Mouse (Mus musculus) hindbrain, postnatal 0 days (tissue): ENCODE results near the gene Slc43a2. TPM values are rescaled to one million over a fixed set of nuclear protein-coding genes. Genes with fewer than 3 reads are reported as not detected.
"Not testable (repeated sequence)": the region's sequence is repeated elsewhere in the genome, so short reads cannot be mapped to it uniquely, and the experiment has no call there.

ENCODE experiments used
- ATAC-seq: fragments of 200-750 bp; cut with Nextera tagmentation; 2 replicates; pipeline ENCODE4 v1.8.0; 2017; ENCODE audit warnings: mild to moderate bottlenecking, moderate TSS enrichment, moderate library complexity
- DNase-seq: peaks from one replicate; pipeline ENCODE4 v3.0.0-alpha.2; 2015; ENCODE audit warnings: low spot score
- H3K27ac ChIP-seq: fragments of 300-500 bp; sonication (generic); 2 replicates; pipeline ENCODE4 v1.5.1; 2014; ENCODE audit warnings: mild to moderate bottlenecking
- H3K27me3 ChIP-seq: fragments of 300-500 bp; sonication (generic); 2 replicates; pipeline ENCODE4 v1.6.1; 2014; ENCODE audit warnings: low read length, mixed read lengths; ENCODE audit not compliant: insufficient read depth
- H3K36me3 ChIP-seq: fragments of 300-500 bp; sonication (generic); 2 replicates; pipeline ENCODE4 v1.6.1; 2014; ENCODE audit warnings: low read length, mixed read lengths; ENCODE audit not compliant: insufficient read depth
- H3K4me1 ChIP-seq: fragments of 300-500 bp; sonication (generic); 2 replicates; pipeline ENCODE4 v1.6.1; 2014; ENCODE audit warnings: antibody characterized with exemption, low read length, mixed read lengths; ENCODE audit not compliant: insufficient read depth
- H3K4me2 ChIP-seq: fragments of 300-500 bp; sonication (generic); 2 replicates; pipeline ENCODE4 v1.6.1; 2014; ENCODE audit warnings: low read depth, mild to moderate bottlenecking, low read length, moderate library complexity, mixed read lengths
- H3K4me3 ChIP-seq: fragments of 300-500 bp; sonication (generic); 2 replicates; pipeline ENCODE4 v1.5.1; 2014; ENCODE audit warnings: low read length
- H3K9ac ChIP-seq: fragments of 300-500 bp; sonication (generic); replicated peaks from 2 replicates; pipeline ENCODE4 v1.6.1; 2014; ENCODE audit warnings: mild to moderate bottlenecking, low read length, moderate library complexity, mixed read lengths
- H3K9me3 ChIP-seq: fragments of 300-500 bp; sonication (generic); 2 replicates; pipeline ENCODE4 v1.6.1; 2016; ENCODE audit warnings: low read length, mixed read lengths
- CTCF ChIP-seq: IDR thresholded peaks from 2 replicates; pipeline ENCODE4 v1.5.1; 2016; ENCODE audit warnings: antibody characterized with exemption, control low read depth, low read depth
- WGBS: fragments of 180-500 bp; shearing (Covaris S2); extraction: QIAGEN DNeasy Blood & Tissue Kit; methylation state at CpG from one replicate; pipeline ENCODE4 v1.1.7; 2014; 5-methylcytosine and 5-hydroxymethylcytosine counted together
- polyA plus RNA-seq: library from polyadenylated mRNA; unstranded; fragments of >200 nt; fragmentation: Nextera tagmentation; extraction: Ambion mirVana; gene quantifications from 2 replicates; pipeline ENCODE4 v1.2.1, GENCODE M21; 2015
- total RNA-seq: library from RNA; depleted of rRNA; stranded (reverse); fragments of >200 nt; gene quantifications from 2 replicates; pipeline ENCODE4 v1.2.3, GENCODE M21; 2014

The Slc43a2 gene
- total and polyA plus RNA-seq, 2 experiments from 2014 or later, result 17.8 to 31.3 TPM

- H3K4me3 ChIP-seq, result peak overlapping the region; percentile 68
- TF ChIP-seq CTCF, result no peak
- H3K27ac ChIP-seq, result peak overlapping the region; percentile 88
- no peaks in the 10 kb centered on the region for H3K27me3 ChIP-seq
- H3K4me2 ChIP-seq, result peak overlapping the region; percentile 65
- WGBS, result under 1% methylated on average over 37 of the region's 37 CpGs
- H3K4me1 ChIP-seq, result peaks cover 14% of the 10 kb centered on the region
- no peak for DNase-seq
- peak; percentile 82 for ATAC-seq
- H3K36me3 ChIP-seq, result no peaks in the 10 kb centered on the region
- peak overlapping the region; percentile 87 for H3K9ac ChIP-seq
- H3K9me3 ChIP-seq, result no peaks in the 10 kb centered on the region
Measured at GRCm38 (mm10) chr11:75588285-75588941, 56.9 kb downstream of the Slc43a2 start.

DNA sequence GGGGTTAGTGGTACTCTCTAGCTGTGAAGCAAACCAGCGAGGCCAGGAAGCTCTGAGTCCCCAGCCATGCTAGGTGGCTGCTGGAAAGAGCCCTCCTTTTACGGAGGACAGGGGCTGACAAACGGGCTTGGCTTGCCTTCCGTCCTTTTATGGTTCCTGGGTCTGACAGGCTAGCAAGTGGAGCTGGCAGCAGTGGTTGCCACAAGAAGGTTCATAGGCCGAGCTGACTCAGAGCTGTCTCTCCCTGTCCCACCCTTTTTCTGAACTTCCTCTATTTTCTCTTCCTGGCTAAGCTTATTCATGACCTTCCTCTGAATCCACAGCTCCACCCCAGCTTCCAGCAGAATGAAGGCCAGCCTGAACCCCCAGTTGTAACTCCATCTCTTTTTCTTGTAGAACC is 61.1 kb downstream of the Slc43a2 start:
- H3K27me3 ChIP-seq, result no peaks in the 10 kb centered on the region
- ATAC-seq (no peak), DNase-seq (no peak)
- no peak overlapping the region for H3K4me3 ChIP-seq
- peaks cover 14% of the 10 kb centered on the region for H3K4me1 ChIP-seq
- 94% methylated on average over 5 of the region's 5 CpGs for WGBS
- TF ChIP-seq CTCF, result no peak
- no peak overlapping the region for H3K4me2 ChIP-seq
- no peaks in the 10 kb centered on the region for H3K9me3 ChIP-seq
- no peak overlapping the region for H3K27ac ChIP-seq
- peaks cover 20% of the 10 kb centered on the region; the same call in 1 of the 2 replicates for H3K36me3 ChIP-seq
- H3K9ac ChIP-seq, result no peak overlapping the region

DNA sequence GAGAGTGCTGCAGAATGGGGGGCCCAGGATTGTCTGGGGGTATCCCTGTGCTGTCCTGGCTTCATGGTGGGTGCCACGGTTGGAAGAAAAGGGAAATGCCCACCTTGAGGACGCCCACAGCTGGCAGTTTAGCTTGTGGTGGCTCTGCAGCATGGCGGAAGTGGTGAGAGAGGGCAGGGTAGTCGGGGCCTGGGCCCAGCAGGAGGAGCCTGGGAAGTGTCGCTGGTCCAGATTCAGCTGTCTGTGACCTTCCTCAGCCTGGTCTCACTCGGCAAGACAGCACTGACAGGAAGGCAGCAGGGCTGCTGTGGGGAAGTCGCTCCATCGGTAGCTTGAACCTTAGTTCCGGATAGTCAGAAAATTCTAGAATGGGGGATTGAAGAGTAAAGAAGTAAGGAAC is 62.9 kb downstream of the Slc43a2 start:
- 78% methylated on average over 9 of the region's 9 CpGs for WGBS
- Histone ChIP-seq H3K4me2 (no peak overlapping the region), H3K36me3 (peaks cover 26% of the 10 kb centered on the region; the same call in 1 of the 2 replicates), H3K27me3 (no peaks in the 10 kb centered on the region), H3K4me3 (no peak overlapping the region), H3K9me3 (no peaks in the 10 kb centered on the region), H3K4me1 (peaks cover 6% of the 10 kb centered on the region), H3K9ac (no peak overlapping the region), H3K27ac (no peak overlapping the region)
- no peak for ATAC-seq
- no peak for TF ChIP-seq CTCF
- DNase-seq, result no peak

- no peaks in the 10 kb centered on the region for H3K27me3 ChIP-seq
- H3K36me3 ChIP-seq, result peaks cover 30% of the 10 kb centered on the region
- no peaks in the 10 kb centered on the region for H3K4me1 ChIP-seq
- H3K27ac ChIP-seq, result no peak overlapping the region
- ATAC-seq, result no peak
- no peak overlapping the region for H3K4me2 ChIP-seq
- 62% methylated on average over 2 of the region's 2 CpGs for WGBS
- no peaks in the 10 kb centered on the region for H3K9me3 ChIP-seq
- TF ChIP-seq CTCF, result no peak
- DNase-seq, result no peak
- H3K9ac ChIP-seq, result no peak overlapping the region
- H3K4me3 ChIP-seq, result no peak overlapping the region
Measured at GRCm38 (mm10) chr11:75595404-75595803, 63.9 kb downstream of the Slc43a2 start.

DNA sequence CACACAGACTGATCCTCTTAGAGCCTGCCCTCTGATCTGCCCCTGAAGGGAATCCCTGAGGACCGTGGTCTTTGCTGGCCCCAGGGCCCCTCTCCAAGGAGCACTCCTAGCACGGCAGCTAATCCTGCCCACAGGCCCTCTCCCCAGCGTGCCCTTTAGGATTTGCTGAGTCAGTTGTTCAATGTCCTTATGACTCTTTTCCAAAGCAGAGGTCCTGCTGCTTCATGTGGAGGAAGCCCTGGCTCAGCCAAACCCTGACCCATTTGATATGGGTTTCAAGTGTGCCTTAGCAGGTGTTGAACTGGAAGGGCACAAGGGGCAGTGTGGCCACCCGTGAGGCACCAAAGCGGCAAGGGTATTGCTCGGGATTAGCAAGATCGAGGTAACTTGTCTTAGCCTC is 64.3 kb downstream of the Slc43a2 start:
- Histone ChIP-seq H3K4me2 (no peak overlapping the region), H3K4me3 (no peak overlapping the region)

DNA sequence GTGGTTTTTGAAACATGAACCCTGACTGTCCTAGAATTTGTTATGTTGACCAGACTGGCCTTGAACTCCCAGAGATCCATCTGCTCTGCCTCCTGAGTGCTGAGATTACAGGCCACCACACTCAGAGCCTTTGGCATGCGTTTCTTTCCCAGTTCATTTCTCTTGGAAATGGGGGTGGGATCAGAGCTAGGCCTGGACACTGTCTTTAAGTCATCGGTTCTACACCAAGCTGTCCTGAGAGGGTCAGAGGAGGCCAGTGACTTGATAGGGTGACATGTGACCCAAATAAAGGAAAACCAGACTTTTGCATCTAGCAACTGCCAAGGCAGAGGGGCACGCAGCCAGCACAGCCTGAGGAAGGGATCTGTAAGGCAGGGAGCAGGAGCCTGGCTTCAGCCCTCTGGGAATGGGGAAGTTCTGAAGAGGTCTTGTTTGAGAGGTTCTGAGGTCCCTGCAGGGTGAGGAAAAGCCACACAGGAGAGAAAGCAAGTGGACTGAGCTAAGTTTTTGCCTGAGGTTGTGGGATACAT is 65.3 kb downstream of the Slc43a2 start:
- H3K9ac ChIP-seq, result no peak overlapping the region
- no peaks in the 10 kb centered on the region for H3K9me3 ChIP-seq
- WGBS, result 86% methylated on average over 3 of the region's 3 CpGs
- TF ChIP-seq CTCF, result no peak
- H3K4me2 ChIP-seq, result no peak overlapping the region
- no peak for DNase-seq
- no peak overlapping the region for H3K27ac ChIP-seq
- ATAC-seq, result no peak
- no peak overlapping the region for H3K4me3 ChIP-seq
- H3K27me3 ChIP-seq, result no peaks in the 10 kb centered on the region
- H3K36me3 ChIP-seq, result peaks cover 42% of the 10 kb centered on the region
- H3K4me1 ChIP-seq, result no peaks in the 10 kb centered on the region

More for the DNA sequence above, 64.3 kb downstream of the Slc43a2 start:
- Histone ChIP-seq H3K9ac (no peak overlapping the region), H3K4me1 (no peaks in the 10 kb centered on the region), H3K27me3 (no peaks in the 10 kb centered on the region), H3K36me3 (peaks cover 34% of the 10 kb centered on the region), H3K9me3 (no peaks in the 10 kb centered on the region), H3K27ac (no peak overlapping the region)
- WGBS, result 66% methylated on average over 7 of the region's 7 CpGs
- no peak for ATAC-seq
- no peak for TF ChIP-seq CTCF
- no peak for DNase-seq

DNA sequence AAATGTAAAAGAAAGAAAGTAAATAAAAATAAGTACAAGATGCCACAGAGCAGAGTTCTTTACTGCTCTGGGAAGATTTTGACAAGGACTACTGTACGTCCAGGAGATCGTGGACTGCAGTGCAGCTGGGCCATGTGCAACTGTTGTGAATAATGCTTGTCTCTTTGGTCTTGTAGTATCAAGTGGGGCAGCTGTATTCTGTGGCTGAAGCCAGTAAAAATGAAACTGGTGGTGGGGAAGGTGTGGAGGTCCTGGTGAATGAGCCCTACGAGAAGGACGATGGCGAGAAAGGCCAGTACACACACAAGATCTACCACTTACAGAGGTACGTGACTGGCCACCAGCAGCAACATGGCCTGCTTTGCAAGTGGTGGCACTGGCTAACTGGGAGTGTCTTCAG is 66.5 kb downstream of the Slc43a2 start:
- no peak for TF ChIP-seq CTCF
- no peak for ATAC-seq
- Histone ChIP-seq H3K27ac (no peak overlapping the region), H3K9ac (no peak overlapping the region), H3K9me3 (no peaks in the 10 kb centered on the region), H3K4me3 (no peak overlapping the region), H3K27me3 (no peaks in the 10 kb centered on the region), H3K4me2 (no peak overlapping the region), H3K4me1 (no peaks in the 10 kb centered on the region), H3K36me3 (peaks cover 51% of the 10 kb centered on the region)
- WGBS, result 93% methylated on average over 6 of the region's 6 CpGs
- DNase-seq, result no peak

- WGBS, result 93% methylated on average over 15 of the region's 17 CpGs
- peaks cover 56% of the 10 kb centered on the region for H3K36me3 ChIP-seq
- not testable (repeated sequence) for H3K4me1 ChIP-seq, H3K9me3 ChIP-seq, H3K4me2 ChIP-seq, H3K9ac ChIP-seq, H3K27ac ChIP-seq, DNase-seq, H3K27me3 ChIP-seq, H3K4me3 ChIP-seq, ATAC-seq
Measured at GRCm38 (mm10) chr11:75599802-75600201, 68.3 kb downstream of the Slc43a2 start.
